Mouse (Mus musculus): ENCODE data around the gene Phlpp2.

DNA sequence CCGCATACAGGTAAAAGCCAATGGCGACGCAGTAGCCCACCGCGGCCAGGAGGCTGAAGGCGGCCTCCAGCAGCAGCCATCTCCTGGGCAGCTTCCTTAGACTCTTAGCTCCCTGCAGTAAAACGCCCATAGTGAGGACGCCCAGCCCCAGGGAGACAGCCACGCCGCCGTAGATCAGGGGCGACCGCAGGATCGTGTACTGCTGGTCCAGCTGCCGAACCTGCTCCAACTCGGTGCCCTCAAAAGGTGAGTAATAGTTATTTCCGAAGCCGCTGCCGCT lies 79.9 kb downstream of the Phlpp2 start:
- TF ChIP-seq CHD2 (IDR thresholded peaks at IDR 0.05; ENCODE audit: low read length) (no peak), NELFE (IDR thresholded peaks at IDR 0.05; ENCODE audit: low read depth, low read length) (no peak), POLR2A (IDR thresholded peaks at IDR 0.05; ENCODE audit: control insufficient read depth in 1 of 2, insufficient read depth in 1 of 2, low read depth in 1 of 2, low read length in 2 of 2, poor library complexity in 1 of 2) (no peak)
